Mouse (Mus musculus): Measurements from ENCODE around the gene Cym. TPM values are rescaled to one million over a fixed set of nuclear protein-coding genes. Genes with fewer than 3 reads are reported as not detected.

Cym gene
- total RNA-seq, 2 experiments from 2014 or later = not detected

DNA sequence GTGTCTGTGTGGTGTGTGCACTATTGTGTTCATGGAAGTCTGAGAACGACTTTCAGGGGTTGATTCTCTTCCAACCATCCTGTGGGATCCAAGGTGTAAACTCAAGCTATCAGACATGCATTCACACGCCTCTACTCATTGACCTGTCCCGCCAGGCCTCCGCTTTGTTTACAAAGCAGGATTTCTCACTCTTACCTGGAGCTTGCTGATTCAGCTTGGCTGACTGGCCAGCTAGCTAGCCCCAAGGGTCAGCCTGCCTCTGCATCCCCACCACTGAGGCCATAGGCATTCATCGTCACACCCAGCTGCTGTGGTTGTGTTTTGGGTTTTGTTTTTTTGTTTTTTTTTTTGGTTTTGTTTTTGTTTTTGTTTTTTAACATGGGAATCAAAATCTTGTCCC lies 7.7 kb upstream of the Cym start:
- no peak for DNase-seq (ENCODE audit: extremely low spot score in 1 of 2, low spot score in 1 of 2)

DNA sequence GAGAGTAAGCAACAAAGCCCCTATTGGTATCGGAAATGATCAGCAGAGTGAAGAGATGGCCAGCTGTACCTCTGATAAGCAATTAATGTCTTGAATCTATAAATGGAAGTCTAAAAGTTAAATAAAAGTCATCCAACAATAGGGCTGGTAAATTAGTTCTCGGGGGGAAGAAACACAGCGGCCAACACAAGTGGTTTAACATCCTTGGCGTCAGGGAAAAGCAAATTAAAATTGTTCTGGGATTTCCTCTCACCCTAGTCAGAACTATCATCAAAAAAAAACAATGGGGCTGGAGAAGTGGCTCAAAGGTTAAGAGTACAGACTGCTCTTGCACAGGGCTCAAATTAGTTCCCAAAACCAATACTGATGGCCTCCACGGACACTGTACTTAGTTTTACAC lies 4.3 kb upstream of the Cym start:
- DNase-seq (ENCODE audit: extremely low spot score in 1 of 2, low spot score in 1 of 2) = no peak

DNA sequence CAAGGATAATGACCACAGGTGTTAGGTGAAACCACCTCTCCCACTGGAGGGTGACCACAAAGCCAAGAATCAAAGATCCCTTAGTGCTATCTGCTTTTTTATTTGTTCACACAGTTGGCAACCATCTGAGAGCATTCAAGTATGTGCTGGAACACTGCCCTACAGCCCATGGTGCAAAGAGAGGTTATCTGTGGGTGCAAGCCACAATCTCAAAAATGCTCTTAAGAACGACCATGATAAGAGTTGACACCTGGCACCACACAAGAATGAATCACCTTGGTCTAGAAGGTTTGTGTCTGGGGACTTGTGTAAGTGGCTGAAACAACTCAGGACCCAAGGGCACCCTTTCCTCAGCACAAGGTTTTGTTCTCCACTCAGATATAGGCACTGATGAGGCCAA lies 1.7 kb upstream of the Cym start:
- no peak for DNase-seq (ENCODE audit: extremely low spot score in 1 of 2, low spot score in 1 of 2)

DNA sequence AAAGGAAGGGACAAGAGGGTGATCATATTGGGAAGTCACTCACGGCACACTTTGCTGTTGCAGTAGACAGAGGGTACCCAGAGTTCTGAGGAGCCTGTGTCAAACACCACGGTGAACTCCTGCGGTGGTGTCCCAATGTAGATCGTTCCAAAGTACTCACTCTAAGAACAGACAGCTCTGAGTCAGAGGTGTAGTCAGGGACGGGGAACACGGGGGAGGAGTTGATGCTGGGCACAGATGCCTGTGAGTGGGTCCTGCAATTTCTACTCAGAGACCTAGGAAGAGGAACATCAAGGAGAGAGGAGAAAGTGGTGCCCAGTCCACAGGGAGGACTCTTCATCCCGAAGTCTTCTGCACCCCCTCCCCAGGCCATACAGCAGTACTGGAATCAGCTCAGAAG lies 3.0 kb downstream of the Cym start:
- no peak for DNase-seq (ENCODE audit: extremely low spot score in 1 of 2, low spot score in 1 of 2)

DNA sequence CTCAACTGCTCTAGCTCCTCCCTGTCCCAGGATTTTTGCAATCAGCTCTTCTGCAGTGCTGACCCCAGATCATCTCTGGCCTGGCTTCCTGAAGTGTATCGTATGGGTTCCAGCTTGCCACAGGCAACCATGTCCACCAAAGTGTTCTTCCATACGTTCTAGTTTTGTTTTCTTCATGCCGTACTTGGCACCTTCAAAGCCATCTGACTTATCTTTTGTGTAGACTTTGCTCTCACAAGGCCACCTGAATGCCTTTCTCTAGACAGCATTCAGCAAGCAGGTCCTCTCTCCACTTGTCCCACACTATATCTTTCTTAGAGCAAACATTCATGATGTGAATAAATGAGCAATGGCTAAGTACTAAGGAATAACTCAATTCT lies 4.4 kb downstream of the Cym start:
- no peak for DNase-seq (ENCODE audit: extremely low spot score in 1 of 2, low spot score in 1 of 2)

DNA sequence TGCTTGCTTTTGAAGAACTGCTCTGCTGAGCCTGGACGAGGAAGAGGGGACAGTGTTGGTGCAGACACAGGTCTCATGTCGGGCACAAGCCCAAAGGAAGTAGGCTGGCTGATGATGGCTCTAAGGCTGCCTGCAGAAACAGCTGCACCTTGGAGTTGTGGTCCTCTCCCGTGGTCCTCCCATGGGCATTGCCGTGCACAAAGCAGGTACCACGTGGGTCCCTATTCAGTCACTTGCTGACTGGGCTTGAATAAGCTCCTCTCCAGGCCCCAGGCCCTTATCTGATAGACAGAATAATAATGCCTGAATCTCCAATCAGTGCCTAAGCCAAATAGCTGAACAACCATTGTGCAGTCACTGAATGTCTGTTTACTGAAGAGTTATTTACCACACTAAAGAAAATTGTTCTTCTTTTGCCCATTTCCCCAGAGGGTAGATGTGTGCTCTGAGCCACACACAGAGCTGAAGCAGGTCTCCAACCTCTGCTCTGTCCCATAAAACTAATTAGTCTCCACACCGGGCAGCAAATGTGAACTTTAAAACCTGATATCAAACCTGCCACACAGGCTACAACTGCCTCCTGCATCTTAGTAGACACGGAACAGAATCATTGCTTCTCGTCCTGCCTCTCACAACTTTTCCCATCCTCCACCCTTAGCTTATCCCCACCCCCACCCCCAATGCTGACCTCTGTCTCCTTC lies 5.0 kb downstream of the Cym start:
- no peak for DNase-seq (ENCODE audit: extremely low spot score in 1 of 2, low spot score in 1 of 2)

DNA sequence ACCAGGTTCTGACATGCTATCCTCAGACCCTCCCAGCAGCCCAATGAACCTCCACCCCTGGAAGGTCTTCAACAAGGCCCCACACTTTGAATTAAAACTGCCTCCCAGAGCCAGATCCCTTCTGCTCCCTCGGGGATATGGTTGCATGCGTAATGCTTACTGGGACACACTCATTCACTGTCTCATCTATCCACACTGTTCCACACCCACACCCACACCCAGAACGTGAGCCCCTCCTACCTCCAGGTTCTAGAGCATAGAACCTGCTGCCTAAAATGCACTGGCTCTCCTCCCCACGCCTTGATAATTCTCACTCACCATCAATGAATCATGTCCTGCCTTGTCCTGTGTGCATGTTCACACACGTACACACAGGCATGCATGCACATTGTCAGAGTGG lies 6.9 kb downstream of the Cym start:
- no peak for DNase-seq (ENCODE audit: extremely low spot score in 1 of 2, low spot score in 1 of 2)

DNA sequence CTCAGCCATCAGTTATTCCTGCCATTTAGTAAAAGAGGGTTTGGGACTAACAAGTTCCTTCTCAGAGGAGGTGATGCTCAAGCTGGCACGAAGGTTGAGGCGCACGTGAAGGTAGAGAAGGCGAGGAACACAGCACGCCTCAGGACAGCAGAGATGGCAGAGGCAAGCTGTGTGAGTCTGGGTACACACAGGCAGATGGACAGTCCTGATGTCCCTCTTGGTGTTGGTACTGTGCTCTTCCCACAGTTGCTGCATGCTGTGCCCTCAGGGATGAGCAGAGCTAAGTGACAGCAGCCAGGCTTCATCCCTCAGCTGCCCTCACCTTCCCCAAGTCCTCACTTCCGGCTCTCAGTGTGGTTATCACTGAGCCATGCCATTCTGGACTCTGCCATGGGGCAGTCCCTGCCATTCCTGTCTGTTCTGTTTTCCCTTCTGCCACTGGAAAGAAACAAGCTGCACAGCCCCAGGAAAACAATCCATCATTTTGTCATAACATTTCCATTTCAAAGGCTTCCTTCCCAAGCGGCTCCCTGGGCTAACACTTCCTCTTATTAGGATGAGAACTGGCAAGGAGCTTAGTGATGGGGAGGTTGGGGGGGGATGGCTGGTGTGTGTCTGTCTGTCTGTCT lies 13.8 kb downstream of the Cym start:
- DNase-seq (ENCODE audit: extremely low spot score in 1 of 2, low spot score in 1 of 2) = no peak

DNA sequence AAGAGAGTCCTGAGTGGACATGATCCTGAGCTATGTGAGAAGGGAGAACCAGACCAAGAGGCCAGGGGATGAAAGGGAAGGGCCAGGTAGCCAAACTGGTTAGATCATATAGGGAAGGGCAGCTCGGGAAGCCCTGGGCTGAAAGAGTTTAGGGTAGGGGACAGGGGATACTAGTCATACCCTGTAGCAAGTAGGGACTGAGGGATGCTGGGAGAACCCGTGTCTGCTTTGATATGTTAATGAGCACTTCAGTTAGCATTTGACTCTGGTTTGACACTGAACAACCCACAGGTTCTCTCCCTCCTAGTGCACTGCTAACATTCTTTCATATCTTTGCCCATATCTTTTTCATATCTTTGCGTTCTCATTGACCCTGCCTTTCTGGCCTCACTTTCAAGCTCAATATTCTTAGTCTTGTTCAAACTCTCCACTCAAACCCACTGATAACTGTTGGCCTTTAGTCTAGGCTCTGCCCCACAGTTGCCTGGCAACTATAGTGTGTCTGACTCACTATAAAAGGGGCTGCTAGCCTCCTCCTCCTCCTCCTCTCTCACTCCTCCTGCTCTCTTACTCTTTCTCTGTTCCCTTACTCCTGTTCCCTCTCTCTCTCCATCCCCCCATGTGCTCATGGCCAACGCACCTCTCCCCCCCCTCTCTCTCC lies 14.9 kb downstream of the Cym start:
- DNase-seq (ENCODE audit: extremely low spot score in 1 of 2, low spot score in 1 of 2) = no peak

DNA sequence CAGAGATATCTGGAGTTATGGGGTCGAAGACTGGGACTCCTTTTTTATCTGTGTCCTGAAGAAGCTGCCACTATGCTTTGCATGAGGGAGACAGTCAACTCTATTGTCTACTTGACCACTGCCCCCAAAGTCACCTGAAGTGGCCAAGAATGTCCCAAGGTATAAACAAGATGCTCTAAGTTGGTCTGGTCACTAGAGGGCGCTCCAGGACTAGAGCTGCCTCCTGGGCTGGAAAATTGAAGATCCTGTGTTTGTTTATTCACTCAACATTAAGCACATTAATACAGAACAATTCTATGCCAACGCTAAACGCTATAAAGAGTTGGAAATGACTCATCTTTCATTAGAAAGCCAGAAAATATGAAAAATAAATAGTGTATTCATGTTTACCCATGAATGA lies 15.5 kb downstream of the Cym start:
- DNase-seq (ENCODE audit: extremely low spot score in 1 of 2, low spot score in 1 of 2) = peak; percentile 61 to 91

DNA sequence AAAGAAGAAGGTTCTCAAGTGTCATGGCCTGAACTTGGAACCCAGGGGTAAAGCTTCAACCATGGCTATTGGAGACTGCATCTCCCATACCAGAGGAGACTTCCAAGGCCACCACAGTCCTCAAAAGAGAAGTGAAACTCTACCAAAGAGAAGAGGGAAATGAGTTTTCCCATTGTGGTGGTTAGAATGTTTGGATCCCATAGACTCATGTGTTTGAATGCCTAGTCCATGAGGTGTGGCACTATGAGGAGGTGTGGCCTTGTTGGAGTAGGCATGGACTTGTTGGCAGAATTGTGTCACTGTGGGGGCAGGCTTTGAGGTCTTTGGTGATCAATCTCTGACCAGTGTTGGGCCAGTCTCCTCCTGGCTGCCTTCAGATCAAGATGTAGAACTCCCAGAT lies 16.4 kb downstream of the Cym start:
- no peak for DNase-seq (ENCODE audit: extremely low spot score in 1 of 2, low spot score in 1 of 2)

DNA sequence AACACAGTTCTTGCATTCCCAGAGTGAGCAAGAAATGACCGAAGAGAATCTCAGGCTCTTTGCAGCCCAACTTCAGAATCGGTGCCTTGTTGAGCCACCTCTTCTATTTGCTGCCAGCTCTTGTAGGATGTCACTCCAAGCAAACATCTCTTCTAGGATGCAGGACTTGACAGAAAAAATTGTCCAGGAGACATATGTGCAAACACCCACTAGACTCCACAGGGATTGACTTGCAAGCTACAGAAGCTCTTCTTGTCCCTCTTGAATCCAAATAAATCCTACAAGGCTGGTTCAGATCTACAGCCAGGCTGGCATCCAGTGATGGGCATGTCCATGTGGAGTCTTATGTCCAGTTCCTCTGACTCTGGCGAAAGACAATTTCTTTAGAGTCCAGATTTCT lies 17.1 kb downstream of the Cym start:
- DNase-seq (ENCODE audit: extremely low spot score in 1 of 2, low spot score in 1 of 2) = no peak

DNA sequence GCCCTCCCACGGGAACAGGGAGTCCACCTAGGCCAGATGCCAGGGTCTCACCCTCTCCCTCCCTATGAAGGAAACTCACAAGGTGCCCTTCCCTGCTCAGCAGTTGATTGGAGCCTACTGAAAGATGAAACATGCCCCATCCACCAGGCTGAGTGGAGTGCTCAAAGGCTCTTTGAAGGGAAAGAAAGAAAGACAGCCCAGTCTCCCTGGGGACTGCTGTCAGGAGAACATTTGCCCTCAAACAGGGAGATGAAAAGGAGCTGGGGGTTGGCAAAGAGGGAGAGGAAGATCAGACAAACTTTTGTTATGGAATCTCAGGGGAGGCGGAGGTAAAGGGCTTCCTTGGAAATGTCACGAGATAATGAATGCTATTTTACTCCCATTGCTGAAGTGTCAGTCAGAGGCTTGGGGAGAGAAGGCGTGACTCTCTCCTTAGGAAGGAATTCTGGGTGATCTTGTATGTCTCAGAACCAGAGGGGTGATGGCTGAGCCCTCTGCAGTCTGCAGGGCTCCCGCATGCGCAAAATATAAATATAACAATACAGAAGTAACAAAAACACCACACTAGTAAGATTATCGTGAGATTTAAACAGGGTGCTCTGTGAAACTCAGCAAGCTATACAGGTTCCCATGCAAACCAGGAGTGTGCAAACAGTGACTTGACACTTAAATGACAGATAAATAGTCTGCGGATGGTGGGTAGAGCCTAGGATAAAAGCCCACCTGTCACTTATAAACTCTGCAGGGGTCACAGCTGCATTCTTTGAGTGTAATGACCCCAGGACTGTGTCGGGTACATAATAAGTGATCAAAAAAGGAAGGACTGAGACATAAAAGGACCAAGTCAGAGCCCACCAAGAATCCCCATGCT lies 20.0 kb downstream of the Cym start:
- DNase-seq (ENCODE audit: extremely low spot score in 1 of 2, low spot score in 1 of 2) = no peak

DNA sequence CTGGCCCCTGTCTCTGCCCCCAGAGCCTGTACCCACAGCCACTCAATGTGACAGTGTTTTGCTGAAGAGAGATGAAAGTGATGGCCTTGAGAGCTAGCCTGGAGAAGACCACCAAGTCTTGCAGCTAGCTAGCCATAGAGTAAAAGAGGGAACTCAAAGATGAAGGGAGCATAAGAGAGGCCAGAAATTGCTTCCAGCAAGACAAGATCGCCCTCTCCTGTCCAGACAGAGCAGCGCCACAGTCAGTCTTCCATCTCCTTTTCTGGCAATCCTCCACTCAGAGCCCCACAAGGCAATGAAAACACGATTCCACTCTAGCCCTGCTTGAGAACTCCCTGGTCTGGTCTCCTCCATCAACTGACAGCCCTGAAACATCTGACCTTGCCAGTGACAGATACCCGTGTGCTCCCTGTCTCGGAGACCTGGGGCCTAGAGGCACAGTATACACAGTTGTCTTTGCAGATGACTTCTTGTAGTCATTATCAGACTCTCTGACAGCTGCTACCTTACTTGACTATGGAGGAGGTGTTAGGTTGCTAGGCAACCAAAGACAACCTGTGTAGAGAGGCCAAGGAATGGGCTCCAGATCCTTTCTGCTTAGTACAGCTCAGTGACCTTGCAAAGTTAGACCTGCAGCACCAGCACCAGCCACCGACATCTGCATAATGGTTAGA lies 33.2 kb downstream of the Cym start:
- DNase-seq (ENCODE audit: extremely low spot score in 1 of 2, low spot score in 1 of 2) = peak in 1 of 2 experiments; percentile 67

DNA sequence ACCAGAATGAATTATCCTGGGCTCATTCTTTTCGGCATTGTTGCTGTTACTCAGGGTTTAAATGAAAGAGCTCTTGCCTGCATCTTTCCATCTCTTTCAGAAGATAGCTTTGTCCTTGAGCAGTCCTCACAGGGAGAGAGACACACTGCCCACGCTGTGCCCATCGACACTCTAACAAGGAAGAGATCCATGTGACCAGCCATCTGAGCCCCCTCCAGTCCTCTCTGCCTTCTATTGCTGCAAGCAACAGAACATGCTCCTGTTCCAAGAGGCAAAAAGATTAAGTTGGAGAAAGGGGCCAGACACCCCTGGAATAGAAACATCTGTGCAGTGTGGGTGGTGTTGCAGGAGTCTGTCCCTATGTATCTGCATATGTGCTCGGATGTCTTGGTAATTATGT lies 34.5 kb downstream of the Cym start:
- DNase-seq (ENCODE audit: extremely low spot score in 1 of 2, low spot score in 1 of 2) = no peak

DNA sequence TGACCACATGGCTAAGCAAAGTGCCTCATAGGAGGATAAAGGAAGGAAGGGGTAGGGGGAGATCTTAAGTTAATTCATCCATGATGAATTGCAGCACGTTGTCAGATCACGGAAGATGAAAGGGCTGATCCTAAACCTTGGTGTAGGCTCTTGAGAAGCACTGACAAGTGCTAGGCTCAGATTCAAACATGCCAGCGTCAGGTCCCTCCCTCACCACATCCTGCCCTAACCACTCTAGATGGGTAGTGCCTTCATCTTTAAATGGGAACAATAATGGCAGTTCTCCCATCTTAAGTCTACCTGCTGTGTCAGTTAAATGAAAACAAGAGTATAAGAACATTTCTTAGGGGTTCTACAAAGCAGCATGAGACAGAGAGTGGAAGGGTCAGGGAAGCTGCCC lies 35.9 kb downstream of the Cym start:
- no peak for DNase-seq (ENCODE audit: extremely low spot score in 1 of 2, low spot score in 1 of 2)

DNA sequence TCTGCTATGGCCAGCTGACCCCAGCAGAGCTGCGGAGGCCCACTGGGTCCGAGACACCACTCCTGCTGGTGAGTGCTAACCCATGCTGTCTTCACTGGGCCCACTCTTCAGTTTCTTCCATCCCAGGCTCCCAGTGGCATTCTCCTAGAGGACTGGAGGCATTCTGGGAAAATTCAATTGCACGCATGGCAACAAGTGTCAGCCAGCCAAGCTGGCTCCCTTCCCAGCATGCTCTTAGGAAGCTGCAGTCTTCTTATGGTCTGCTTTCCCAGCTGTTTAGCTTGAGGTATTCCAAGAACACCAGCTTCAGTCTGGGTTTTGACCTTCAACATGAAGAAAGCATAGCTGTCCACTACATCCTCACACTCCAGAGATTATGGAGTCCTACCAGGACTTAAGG lies 38.4 kb downstream of the Cym start:
- DNase-seq (ENCODE audit: extremely low spot score in 1 of 2, low spot score in 1 of 2) = peak in 1 of 2 experiments; percentile 35

DNA sequence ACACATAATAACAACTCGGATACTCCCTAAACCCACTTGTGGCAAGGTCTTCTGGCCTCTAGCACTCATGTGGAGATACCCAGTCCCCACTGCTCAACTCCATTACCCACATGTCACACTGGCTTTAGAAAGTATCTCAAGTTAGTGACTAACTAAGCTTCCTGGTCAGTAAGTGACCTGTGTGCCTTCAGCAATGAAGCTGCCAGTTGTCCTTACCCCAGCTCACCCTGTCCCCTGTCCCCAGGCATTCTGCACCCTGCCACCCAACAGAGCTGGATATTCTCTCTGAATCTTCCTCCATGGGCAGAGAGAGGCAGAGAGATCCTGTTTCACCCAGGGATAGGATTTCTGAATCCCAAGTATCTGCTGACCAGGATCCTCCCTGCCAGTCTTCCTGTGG lies 38.8 kb downstream of the Cym start, which contains the start of gene Kcna10:
TSS of gene Kcna10 (plus strand) at position 301 of the 400 bp plus-strand sequence.
- no peak for DNase-seq (ENCODE audit: extremely low spot score in 1 of 2, low spot score in 1 of 2)

DNA sequence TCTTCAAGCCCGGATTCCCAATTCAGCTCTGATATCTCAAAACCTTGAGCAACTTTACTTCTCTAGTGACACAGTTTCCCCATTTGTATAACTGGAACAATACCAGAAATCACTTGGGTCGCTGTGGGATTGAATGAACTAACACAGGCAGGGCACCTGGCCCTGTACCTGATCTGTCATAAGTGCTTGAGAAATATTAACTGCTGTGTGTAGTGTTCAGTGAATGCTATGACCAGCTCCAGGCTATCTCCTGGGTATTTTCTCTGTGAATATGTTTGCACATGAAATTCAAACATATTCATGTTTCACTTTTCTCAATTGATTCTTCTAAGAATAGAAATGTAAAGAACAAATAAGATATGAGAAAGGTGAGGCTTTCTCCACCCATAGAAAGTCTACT lies 40.7 kb downstream of the Cym start:
- DNase-seq (ENCODE audit: extremely low spot score in 1 of 2, low spot score in 1 of 2) = no peak

DNA sequence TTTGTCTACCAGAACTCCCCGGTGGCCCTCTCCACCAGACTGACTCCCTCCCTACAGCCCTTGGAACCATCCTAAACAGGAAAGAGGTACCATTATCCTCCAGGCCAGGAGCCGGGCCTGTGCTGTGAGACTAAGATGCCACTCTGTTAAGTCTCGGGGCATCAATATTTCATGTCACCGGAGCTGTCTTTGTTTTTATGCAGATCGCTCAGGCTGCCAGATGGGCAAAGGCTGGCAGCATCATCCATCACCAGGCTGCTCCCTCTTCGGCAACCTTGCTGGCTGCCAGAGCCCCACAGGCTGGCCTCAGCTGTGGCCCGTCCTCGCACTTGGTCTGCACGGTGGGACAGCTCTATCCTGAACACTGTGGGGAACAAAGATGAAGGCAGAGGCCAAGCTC lies 45.0 kb downstream of the Cym start:
- DNase-seq (ENCODE audit: extremely low spot score in 1 of 2, low spot score in 1 of 2) = no peak
